In genomic region chr17:86967048-86967447, GRCm38 (mm10) we compare ENCODE assay signal across 30 mouse cellular contexts. TPM values are rescaled to one million over a fixed set of nuclear protein-coding genes. Genes with fewer than 3 reads are reported as not detected.
DNase-seq lines count a peak whose midpoint lies in the region; ATAC-seq and TF ChIP-seq lines count a peak whose summit lies in the region.
"Had no signal": no experiment of that assay in that cellular context is flagged by ENCODE, and none has a peak within 500 bp of the region (broad histone marks: within the 10 kb centered on the region; RNA-seq: fewer than 3 reads in every experiment).

No protein-coding gene starts in this region.

- H3K36me3 ChIP-seq in embryonic facial prominence, embryonic 13.5 days, result peaks cover 21% of the 10 kb centered on the region
- peaks cover 48% of the 10 kb centered on the region for H3K36me3 ChIP-seq in embryonic facial prominence, embryonic 10.5 days (replicated peaks)
- peaks cover 11% of the 10 kb centered on the region; the same call in 1 of the 2 replicates for H3K36me3 ChIP-seq in heart, embryonic 15.5 days
- H3K36me3 ChIP-seq in myocyte (ENCODE audit: control insufficient read depth, insufficient read depth), result peaks cover 20% of the 10 kb centered on the region
- H3K36me3 ChIP-seq: hindbrain, embryonic 12.5 days; midbrain, embryonic 15.5 days had no signal

- H3K79me2 ChIP-seq in myocyte (ENCODE audit: control insufficient read depth, insufficient read depth), result peaks cover 80% of the 10 kb centered on the region

- 92% methylated on average over 12 of the region's 12 CpGs for WGBS in embryonic facial prominence, embryonic 13.5 days
- WGBS in embryonic facial prominence, embryonic 10.5 days, result 92% methylated on average over 12 of the region's 12 CpGs
- WGBS in heart, embryonic 15.5 days, result 88% methylated on average over 12 of the region's 12 CpGs

- no peak for ATAC-seq in embryonic facial prominence, embryonic 13.5 days (ENCODE audit: insufficient number of reproducible peaks, insufficient read depth, low FRiP score, low TSS enrichment, low read depth)
- ATAC-seq in heart, embryonic 15.5 days (replicated peaks; ENCODE audit: insufficient number of reproducible peaks, insufficient read depth, low FRiP score, low read depth), result no peak
- ATAC-seq: CD4-positive, CD25-positive, alpha-beta regulatory T cell, adult 4 months; forebrain, embryonic 16.5 days; intestine, postnatal 0 days; liver, postnatal 0 days; lung, postnatal 0 days; midbrain, embryonic 15.5 days had no signal

- peaks cover 51% of the 10 kb centered on the region for H3K4me1 ChIP-seq in embryonic facial prominence, embryonic 13.5 days
- peaks cover 49% of the 10 kb centered on the region for H3K4me1 ChIP-seq in embryonic facial prominence, embryonic 10.5 days
- peaks cover 68% of the 10 kb centered on the region for H3K4me1 ChIP-seq in heart, embryonic 15.5 days (replicated peaks)

- no peaks in the 10 kb centered on the region for H3K27me3 ChIP-seq in embryonic facial prominence, embryonic 13.5 days
- H3K27me3 ChIP-seq in embryonic facial prominence, embryonic 10.5 days (replicated peaks; ENCODE audit: low read depth, poor library complexity, severe bottlenecking), result no peaks in the 10 kb centered on the region
- H3K27me3 ChIP-seq in heart, embryonic 15.5 days, result no peaks in the 10 kb centered on the region
- no peaks in the 10 kb centered on the region for H3K27me3 ChIP-seq in myocyte (ENCODE audit: control insufficient read depth, insufficient read depth, insufficient read length)
- H3K27me3 ChIP-seq: hindbrain, embryonic 12.5 days; kidney, embryonic 15.5 days; midbrain, embryonic 15.5 days; neural tube, embryonic 13.5 days had no signal

- no peak overlapping the region for H3K4me3 ChIP-seq in embryonic facial prominence, embryonic 13.5 days
- no peak overlapping the region for H3K4me3 ChIP-seq in embryonic facial prominence, embryonic 10.5 days
- no peak overlapping the region for H3K4me3 ChIP-seq in heart, embryonic 15.5 days
- H3K4me3 ChIP-seq in myocyte, result no peak overlapping the region
- H3K4me3 ChIP-seq: forebrain, embryonic 10.5 days; hindbrain, embryonic 12.5 days; kidney, embryonic 15.5 days; midbrain, embryonic 15.5 days; neural tube, embryonic 13.5 days had no signal

- H3ac ChIP-seq in myocyte (ENCODE audit: control insufficient read depth, insufficient read length), result no peak overlapping the region

- no peak for DNase-seq in embryonic facial prominence, embryonic 10.5 days (ENCODE audit: low spot score)
- DNase-seq in heart, postnatal 4 days, result no peak
- DNase-seq in right cerebral cortex, adult 18-20 months, result peak; percentile 51
- DNase-seq in right cerebral cortex, postnatal 10 days (ENCODE audit: low spot score in 2 of 2), result no peak
- no peak for DNase-seq in embryo, embryonic 11 days
- DNase-seq: adrenal gland, postnatal 14 days; cerebellum, adult 11 months; kidney, postnatal 4 days; liver, postnatal 0 days; retina, postnatal 1 day had no signal

- TF ChIP-seq POLR2A in myocyte (IDR thresholded peaks at IDR 0.05; ENCODE audit: insufficient read length, low read depth), result no peak

- no peak overlapping the region for H3K9ac ChIP-seq in embryonic facial prominence, embryonic 13.5 days
- no peak overlapping the region for H3K9ac ChIP-seq in heart, embryonic 15.5 days
- H3K9ac ChIP-seq: hindbrain, embryonic 12.5 days; kidney, embryonic 15.5 days; liver, postnatal 0 days; midbrain, embryonic 15.5 days; neural tube, embryonic 13.5 days had no signal

- H3K9me3 ChIP-seq in embryonic facial prominence, embryonic 13.5 days, result no peaks in the 10 kb centered on the region
- H3K9me3 ChIP-seq in embryonic facial prominence, embryonic 10.5 days, result no peaks in the 10 kb centered on the region
- no peaks in the 10 kb centered on the region for H3K9me3 ChIP-seq in heart, embryonic 15.5 days (replicated peaks)
- H3K9me3 ChIP-seq: forebrain, embryonic 10.5 days; hindbrain, embryonic 12.5 days; kidney, embryonic 15.5 days; midbrain, embryonic 15.5 days; neural tube, embryonic 13.5 days had no signal

- no peak overlapping the region for H3K4me2 ChIP-seq in embryonic facial prominence, embryonic 13.5 days
- H3K4me2 ChIP-seq in heart, embryonic 15.5 days, result peak overlapping the region; percentile 51; the same call in 1 of the 2 replicates
- peak overlapping the region; percentile 86 for H3K4me2 ChIP-seq in myocyte (ENCODE audit: low read depth)
- H3K4me2 ChIP-seq: hindbrain, embryonic 12.5 days; kidney, embryonic 15.5 days; liver, embryonic 11.5 days; midbrain, embryonic 15.5 days; neural tube, embryonic 13.5 days had no signal

- peak overlapping the region; percentile 39; the same call in 1 of the 2 replicates for H3K27ac ChIP-seq in embryonic facial prominence, embryonic 13.5 days
- no peak overlapping the region for H3K27ac ChIP-seq in embryonic facial prominence, embryonic 10.5 days (replicated peaks)
- H3K27ac ChIP-seq in heart, embryonic 15.5 days, result peak overlapping the region; percentile 91
- H3K27ac ChIP-seq: forebrain, embryonic 10.5 days; hindbrain, embryonic 12.5 days; kidney, embryonic 15.5 days; macrophage; midbrain, embryonic 15.5 days; neural tube, embryonic 13.5 days had no signal

TF ChIP-seq in myocyte, 11 proteins besides CTCF, POLR2A, EP300 and RAD21:
- TF ChIP-seq USF1 (IDR thresholded peaks at IDR 0.05; ENCODE audit: low read depth) (no peak), POLR2AphosphoS2 (IDR thresholded peaks at IDR 0.05; ENCODE audit: insufficient read length, low read depth) (peak; percentile 42), TCF12 (IDR thresholded peaks at IDR 0.05; ENCODE audit: insufficient read depth, poor library complexity, severe bottlenecking) (no peak), MYOD1 (IDR thresholded peaks at IDR 0.05; ENCODE audit: control insufficient read depth in 1 of 3, insufficient read length in 2 of 3, low read depth in 2 of 3) (no peak)

RNA-seq across cellular contexts. Expression of gene Rhoq, which starts 4.2 kb away (rescaled TPM):
- 18.2 and 22.5 TPM in 2 replicates for polyA plus RNA-seq in embryonic facial prominence, embryonic 13.5 days (2015; fragmentation: Nextera tagmentation; extraction: Ambion mirVana)
- polyA plus RNA-seq in embryonic facial prominence, embryonic 10.5 days (2016; fragmentation: Nextera tagmentation; extraction: Ambion mirVana), result 11.9 and 13.1 TPM in 2 replicates
- 19.8 and 20.9 TPM in 2 replicates for polyA plus RNA-seq in heart, embryonic 15.5 days (2015; fragmentation: Nextera tagmentation; extraction: Ambion mirVana)
- 100 to 1,000 TPM; 117 to 133 TPM for total RNA-seq in heart, postnatal 4 days (2021)
- polyA plus RNA-seq in myocyte (2012; fragmentation: generic; extraction: Trizol), result 60.0 TPM

RNA-seq across cellular contexts. Expression of gene Atp6v1e2, which starts 19.4 kb away (rescaled TPM):
- not detected in 2 replicates for polyA plus RNA-seq in embryonic facial prominence, embryonic 13.5 days (2015; fragmentation: Nextera tagmentation; extraction: Ambion mirVana)
- not detected in 2 replicates for polyA plus RNA-seq in embryonic facial prominence, embryonic 10.5 days (2016; fragmentation: Nextera tagmentation; extraction: Ambion mirVana)
- polyA plus RNA-seq in heart, embryonic 15.5 days (2015; fragmentation: Nextera tagmentation; extraction: Ambion mirVana), result 0.13 TPM in 1 of 2 replicates, not detected in the other
- not detected for total RNA-seq in heart, postnatal 4 days (2021)
- polyA plus RNA-seq in myocyte (2012; fragmentation: generic; extraction: Trizol), result not detected
- total RNA-seq: adrenal gland, postnatal 14 days; gastrocnemius, postnatal 25 days; heart, adult 8-10 months had no signal
- polyA plus RNA-seq: CD4-positive, CD25-positive, alpha-beta regulatory T cell, adult 4 months; forebrain, embryonic 10.5 days; forebrain, embryonic 16.5 days; hindbrain, embryonic 12.5 days; intestine, postnatal 0 days; kidney, embryonic 15.5 days; limb, embryonic 11.5 days; liver, embryonic 11.5 days; liver, postnatal 0 days; lung, postnatal 0 days; macrophage; midbrain, embryonic 15.5 days; neural tube, embryonic 13.5 days; small intestine, adult 2 months; thymus, postnatal 0 days had no signal

RNA-seq across cellular contexts. Expression of gene Tmem247, which starts 49.9 kb away (rescaled TPM):
- not detected in 2 replicates for polyA plus RNA-seq in embryonic facial prominence, embryonic 13.5 days (2015; fragmentation: Nextera tagmentation; extraction: Ambion mirVana)
- polyA plus RNA-seq in embryonic facial prominence, embryonic 10.5 days (2016; fragmentation: Nextera tagmentation; extraction: Ambion mirVana), result not detected in 2 replicates
- not detected in 2 replicates for polyA plus RNA-seq in heart, embryonic 15.5 days (2015; fragmentation: Nextera tagmentation; extraction: Ambion mirVana)
- total RNA-seq in heart, postnatal 4 days (2021), result not detected
- polyA plus RNA-seq in myocyte (2012; fragmentation: generic; extraction: Trizol), result not detected
- total RNA-seq: adrenal gland, postnatal 14 days; gastrocnemius, postnatal 25 days; heart, adult 8-10 months; layer of hippocampus, postnatal 14 days had no signal
- polyA plus RNA-seq: CD4-positive, CD25-positive, alpha-beta regulatory T cell, adult 4 months; forebrain, embryonic 10.5 days; forebrain, embryonic 16.5 days; hindbrain, embryonic 12.5 days; intestine, postnatal 0 days; kidney, embryonic 15.5 days; limb, embryonic 11.5 days; liver, embryonic 11.5 days; liver, postnatal 0 days; lung, postnatal 0 days; macrophage; midbrain, embryonic 15.5 days; neural tube, embryonic 13.5 days; small intestine, adult 2 months; thymus, postnatal 0 days had no signal

RNA-seq across cellular contexts. Expression of gene Pigf, which starts 58.2 kb away (rescaled TPM):
- polyA plus RNA-seq in embryonic facial prominence, embryonic 13.5 days (2015; fragmentation: Nextera tagmentation; extraction: Ambion mirVana), result 34.9 and 36.9 TPM in 2 replicates
- 42.4 and 45.1 TPM in 2 replicates for polyA plus RNA-seq in embryonic facial prominence, embryonic 10.5 days (2016; fragmentation: Nextera tagmentation; extraction: Ambion mirVana)
- 15.1 and 15.4 TPM in 2 replicates for polyA plus RNA-seq in heart, embryonic 15.5 days (2015; fragmentation: Nextera tagmentation; extraction: Ambion mirVana)
- 1 to 10 TPM; 5.5 to 6.8 TPM for total RNA-seq in heart, postnatal 4 days (2021)
- 14.8 TPM for polyA plus RNA-seq in myocyte (2012; fragmentation: generic; extraction: Trizol)

RNA-seq across cellular contexts. Expression of gene Cript, which starts 58.3 kb away (rescaled TPM):
- polyA plus RNA-seq in embryonic facial prominence, embryonic 13.5 days (2015; fragmentation: Nextera tagmentation; extraction: Ambion mirVana), result 137 and 150 TPM in 2 replicates
- 147 and 155 TPM in 2 replicates for polyA plus RNA-seq in embryonic facial prominence, embryonic 10.5 days (2016; fragmentation: Nextera tagmentation; extraction: Ambion mirVana)
- 101 and 109 TPM in 2 replicates for polyA plus RNA-seq in heart, embryonic 15.5 days (2015; fragmentation: Nextera tagmentation; extraction: Ambion mirVana)
- 10 to 100 TPM; 46.6 to 48.8 TPM for total RNA-seq in heart, postnatal 4 days (2021)
- 49.1 TPM for polyA plus RNA-seq in myocyte (2012; fragmentation: generic; extraction: Trizol)
